Mouse (Mus musculus) brain, embryonic 14.5 days (tissue): ENCODE measurements around the gene Snx13.

ENCODE experiments used
- CTCF ChIP-seq: fragments of 200-500 bp; IDR thresholded peaks from 2 replicates; pipeline ENCODE4 v1.5.1; 2012; ENCODE audit warnings: inconsistent platforms, mild to moderate bottlenecking, moderate library complexity, borderline replicate concordance; ENCODE audit not compliant: insufficient read depth, insufficient read length; ENCODE audit errors: extremely low read depth
- POLR2A ChIP-seq: fragments of 200-500 bp; IDR thresholded peaks from 2 replicates; pipeline ENCODE4 v1.6.1; 2012; ENCODE audit warnings: mild to moderate bottlenecking, inconsistent platforms, borderline replicate concordance; ENCODE audit not compliant: poor library complexity, insufficient read depth, insufficient read length, severe bottlenecking; ENCODE audit errors: extremely low read depth

DNA sequence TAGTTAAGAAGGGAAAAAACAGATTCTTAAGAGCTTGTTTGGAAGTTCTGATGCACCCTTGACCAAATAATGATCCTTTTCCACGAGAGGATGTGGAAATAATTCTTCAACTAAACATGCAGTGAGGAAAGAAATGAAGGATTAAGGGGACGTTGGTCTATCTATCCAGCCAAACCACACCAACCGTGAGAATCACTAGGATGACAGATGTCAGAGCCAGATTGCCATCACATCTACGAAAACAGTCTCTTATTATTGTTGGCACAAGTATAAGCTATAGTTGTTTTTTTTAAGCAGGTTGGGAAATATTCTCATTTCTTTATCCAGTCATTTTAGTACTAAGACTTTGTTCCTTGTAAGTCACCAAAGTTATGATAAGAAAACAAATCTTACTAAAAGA, 46.7 kb upstream of the Snx13 start:
- TF ChIP-seq CTCF = no peak
- TF ChIP-seq POLR2A = no peak
